Mouse (Mus musculus): ENCODE results near the gene Iqca. TPM values are rescaled to one million over a fixed set of nuclear protein-coding genes. Genes with fewer than 3 reads are reported as not detected.

Iqca gene
- polyA plus RNA-seq (2016; fragmentation: Nextera tagmentation; extraction: Ambion mirVana): 0.20 TPM in 1 of 2 replicates, not detected in the other

- Histone ChIP-seq H3K27ac (replicated peaks) (peak within 1 kb of the TSS; percentile 86), H3K4me1 (peaks cover 32% of the 10 kb centered on the region), H3K27me3 (replicated peaks; ENCODE audit: low read depth, poor library complexity, severe bottlenecking) (peaks cover 6% of the 10 kb centered on the region), H3K4me3 (peak within 1 kb of the TSS; percentile 49), H3K36me3 (replicated peaks) (no peaks in the 10 kb centered on the region), H3K9me3 (no peaks in the 10 kb centered on the region)
- DNase-seq (ENCODE audit: low spot score): peak; percentile 92
- 3% methylated on average over 18 of the region's 18 CpGs for WGBS
Measured at GRCm38 (mm10) chr1:90153099-90153744, at the start of gene Iqca. Gene Iqca (minus strand): TSS chr1:90153401.

GRCm38 (mm10) chr1:90202207-90202978 is 49.2 kb upstream of the Iqca start:
- H3K4me1 ChIP-seq: peaks cover 62% of the 10 kb centered on the region
- peak overlapping the region; percentile 72 for H3K4me3 ChIP-seq
- WGBS: 3% methylated on average over 23 of the region's 23 CpGs
- H3K27me3 ChIP-seq (replicated peaks; ENCODE audit: low read depth, poor library complexity, severe bottlenecking): peaks cover 33% of the 10 kb centered on the region
- peaks cover 3% of the 10 kb centered on the region; the same call in 1 of the 2 replicates for H3K9me3 ChIP-seq
- no peaks in the 10 kb centered on the region for H3K36me3 ChIP-seq (replicated peaks)
- DNase-seq (ENCODE audit: low spot score): peak; percentile 76
- peak overlapping the region; percentile 80 for H3K27ac ChIP-seq (replicated peaks)

- DNase-seq (ENCODE audit: low spot score): no peak
- Histone ChIP-seq H3K27ac (replicated peaks) (peak overlapping the region; percentile 80; the same call in 1 of the 2 replicates), H3K36me3 (replicated peaks) (no peaks in the 10 kb centered on the region), H3K9me3 (peaks cover 3% of the 10 kb centered on the region; the same call in 1 of the 2 replicates), H3K4me1 (peaks cover 54% of the 10 kb centered on the region), H3K4me3 (no peak overlapping the region; the same call in 1 of the 2 replicates), H3K27me3 (replicated peaks; ENCODE audit: low read depth, poor library complexity, severe bottlenecking) (peaks cover 33% of the 10 kb centered on the region)
- WGBS: 58% methylated on average over 2 of the region's 2 CpGs
Measured at GRCm38 (mm10) chr1:90201655-90202054, 48.5 kb upstream of the Iqca start.

GRCm38 (mm10) chr1:90201246-90201645 is 48.0 kb upstream of the Iqca start:
- 75% methylated on average over 5 of the region's 5 CpGs for WGBS
- H3K36me3 ChIP-seq (replicated peaks): no peaks in the 10 kb centered on the region
- DNase-seq (ENCODE audit: low spot score): no peak
- peaks cover 33% of the 10 kb centered on the region for H3K27me3 ChIP-seq (replicated peaks; ENCODE audit: low read depth, poor library complexity, severe bottlenecking)
- H3K9me3 ChIP-seq: peaks cover 3% of the 10 kb centered on the region; the same call in 1 of the 2 replicates
- no peak overlapping the region for H3K4me3 ChIP-seq
- H3K27ac ChIP-seq (replicated peaks): 0 out of 2 replicates have a peak overlapping the region, but pooled peaks have one; percentile 80
- H3K4me1 ChIP-seq: peaks cover 50% of the 10 kb centered on the region

GRCm38 (mm10) chr1:90189046-90189445 is 35.8 kb upstream of the Iqca start:
- WGBS: 76% methylated on average over 6 of the region's 6 CpGs
- no peaks in the 10 kb centered on the region for H3K36me3 ChIP-seq (replicated peaks)
- no peak overlapping the region for H3K27ac ChIP-seq (replicated peaks)

GRCm38 (mm10) chr1:90186874-90187273 is 33.7 kb upstream of the Iqca start:
- 90% methylated on average over 5 of the region's 5 CpGs for WGBS
- H3K27me3 ChIP-seq (replicated peaks; ENCODE audit: low read depth, poor library complexity, severe bottlenecking): no peaks in the 10 kb centered on the region
- no peak overlapping the region for H3K27ac ChIP-seq (replicated peaks)
- H3K36me3 ChIP-seq (replicated peaks): no peaks in the 10 kb centered on the region
- no peak for DNase-seq (ENCODE audit: low spot score)
- H3K4me1 ChIP-seq: peaks cover 36% of the 10 kb centered on the region
- H3K9me3 ChIP-seq: peaks cover 11% of the 10 kb centered on the region; the same call in 1 of the 2 replicates
- no peak overlapping the region for H3K4me3 ChIP-seq

More at GRCm38 (mm10) chr1:90189046-90189445, 35.8 kb upstream of the Iqca start:
- Histone ChIP-seq H3K4me1 (peaks cover 29% of the 10 kb centered on the region), H3K9me3 (peaks cover 11% of the 10 kb centered on the region; the same call in 1 of the 2 replicates), H3K4me3 (no peak overlapping the region), H3K27me3 (replicated peaks; ENCODE audit: low read depth, poor library complexity, severe bottlenecking) (no peaks in the 10 kb centered on the region)
- DNase-seq (ENCODE audit: low spot score): no peak

GRCm38 (mm10) chr1:90186173-90186572 is 33.0 kb upstream of the Iqca start:
- H3K4me1 ChIP-seq: peaks cover 30% of the 10 kb centered on the region
- peaks cover 11% of the 10 kb centered on the region; the same call in 1 of the 2 replicates for H3K9me3 ChIP-seq
- H3K4me3 ChIP-seq: no peak overlapping the region
- no peaks in the 10 kb centered on the region for H3K36me3 ChIP-seq (replicated peaks)
- H3K27ac ChIP-seq (replicated peaks): no peak overlapping the region
- 79% methylated on average over 4 of the region's 4 CpGs for WGBS
- H3K27me3 ChIP-seq (replicated peaks; ENCODE audit: low read depth, poor library complexity, severe bottlenecking): no peaks in the 10 kb centered on the region
- no peak for DNase-seq (ENCODE audit: low spot score)

- WGBS: 61% methylated on average over 6 of the region's 6 CpGs
- peaks cover 10% of the 10 kb centered on the region; the same call in 1 of the 2 replicates for H3K4me1 ChIP-seq
- no peak for DNase-seq (ENCODE audit: low spot score)
- H3K27me3 ChIP-seq (replicated peaks; ENCODE audit: low read depth, poor library complexity, severe bottlenecking): no peaks in the 10 kb centered on the region
- H3K27ac ChIP-seq (replicated peaks): 0 out of 2 replicates have a peak overlapping the region, but pooled peaks have one; percentile 40
- H3K4me3 ChIP-seq: no peak overlapping the region
- H3K36me3 ChIP-seq (replicated peaks): no peaks in the 10 kb centered on the region
- H3K9me3 ChIP-seq: peaks cover 11% of the 10 kb centered on the region; the same call in 1 of the 2 replicates
Measured at GRCm38 (mm10) chr1:90183602-90184001, 30.4 kb upstream of the Iqca start.

- WGBS: 79% methylated on average over 5 of the region's 5 CpGs
Measured at GRCm38 (mm10) chr1:90182521-90182920, 29.3 kb upstream of the Iqca start.

GRCm38 (mm10) chr1:90180966-90181699 is 27.9 kb upstream of the Iqca start:
- no peaks in the 10 kb centered on the region for H3K36me3 ChIP-seq (replicated peaks)
- WGBS: 85% methylated on average over 12 of the region's 12 CpGs

More at GRCm38 (mm10) chr1:90182521-90182920, 29.3 kb upstream of the Iqca start:
- no peak overlapping the region for H3K4me3 ChIP-seq
- H3K36me3 ChIP-seq (replicated peaks): no peaks in the 10 kb centered on the region
- H3K27me3 ChIP-seq (replicated peaks; ENCODE audit: low read depth, poor library complexity, severe bottlenecking): no peaks in the 10 kb centered on the region
- peaks cover 11% of the 10 kb centered on the region; the same call in 1 of the 2 replicates for H3K9me3 ChIP-seq
- no peak for DNase-seq (ENCODE audit: low spot score)
- no peak overlapping the region for H3K27ac ChIP-seq (replicated peaks)
- H3K4me1 ChIP-seq: peaks cover 10% of the 10 kb centered on the region; the same call in 1 of the 2 replicates

GRCm38 (mm10) chr1:90180479-90180878 is 27.3 kb upstream of the Iqca start:
- H3K4me1 ChIP-seq: peaks cover 10% of the 10 kb centered on the region
- WGBS: 85% methylated on average over 7 of the region's 7 CpGs
- H3K4me3 ChIP-seq: no peak overlapping the region
- no peaks in the 10 kb centered on the region for H3K27me3 ChIP-seq (replicated peaks; ENCODE audit: low read depth, poor library complexity, severe bottlenecking)
- no peaks in the 10 kb centered on the region for H3K36me3 ChIP-seq (replicated peaks)
- H3K9me3 ChIP-seq: no peaks in the 10 kb centered on the region
- no peak for DNase-seq (ENCODE audit: low spot score)
- no peak overlapping the region for H3K27ac ChIP-seq (replicated peaks)

More at GRCm38 (mm10) chr1:90180966-90181699, 27.9 kb upstream of the Iqca start:
- DNase-seq (ENCODE audit: low spot score): no peak
- H3K27me3 ChIP-seq (replicated peaks; ENCODE audit: low read depth, poor library complexity, severe bottlenecking): no peaks in the 10 kb centered on the region
- H3K9me3 ChIP-seq: peaks cover 2% of the 10 kb centered on the region; the same call in 1 of the 2 replicates
- H3K4me3 ChIP-seq: no peak overlapping the region
- H3K27ac ChIP-seq (replicated peaks): no peak overlapping the region
- H3K4me1 ChIP-seq: peaks cover 10% of the 10 kb centered on the region

- WGBS: 84% methylated on average over 5 of the region's 5 CpGs
- Histone ChIP-seq H3K36me3 (replicated peaks) (no peaks in the 10 kb centered on the region), H3K27me3 (replicated peaks; ENCODE audit: low read depth, poor library complexity, severe bottlenecking) (no peaks in the 10 kb centered on the region), H3K4me1 (peaks cover 10% of the 10 kb centered on the region), H3K9me3 (no peaks in the 10 kb centered on the region), H3K27ac (replicated peaks) (no peak overlapping the region), H3K4me3 (no peak overlapping the region)
- DNase-seq (ENCODE audit: low spot score): no peak
Measured at GRCm38 (mm10) chr1:90177978-90178377, 24.8 kb upstream of the Iqca start.

Data from embryonic facial prominence, embryonic 10.5 days (tissue).